ENCODE assay signal across 9 mouse cellular contexts in the genomic region with DNA sequence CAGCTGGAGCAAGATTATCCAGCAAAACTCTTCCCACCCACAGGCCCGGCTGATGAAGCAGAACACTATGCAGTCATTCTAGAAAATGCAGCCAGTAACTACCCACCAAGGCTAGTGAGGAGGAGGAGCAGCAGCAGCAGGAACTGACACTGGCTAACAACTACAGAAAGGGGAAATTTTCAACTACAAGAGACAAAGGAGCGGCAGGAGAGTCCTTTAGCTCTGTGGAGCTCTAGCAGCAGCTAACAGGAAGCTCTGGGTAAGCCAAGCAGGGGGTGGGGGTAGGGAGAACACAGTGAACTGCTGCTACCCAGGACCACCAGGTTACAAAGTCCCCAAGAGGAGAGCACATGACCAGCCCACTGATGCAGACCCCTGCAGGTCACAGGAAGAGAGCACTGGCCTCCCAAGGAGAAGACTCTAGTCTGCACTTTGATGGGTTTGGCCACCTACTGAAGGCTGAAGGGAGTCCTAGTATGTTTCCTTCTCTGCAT. TPM values are rescaled to one million over a fixed set of nuclear protein-coding genes. Genes with fewer than 3 reads are reported as not detected.
DNase-seq lines count a peak whose midpoint lies in the region; ATAC-seq lines count a peak whose summit lies in the region.
"Had no signal": no experiment of that assay in that cellular context is flagged by ENCODE, and none has a peak within 500 bp of the region (broad histone marks: within the 10 kb centered on the region; RNA-seq: fewer than 3 reads in every experiment).

No protein-coding gene starts in this region.

- H3K27ac ChIP-seq in forebrain, embryonic 13.5 days = peak overlapping the region; percentile 36; the same call in 1 of the 2 replicates
- H3K27ac ChIP-seq in forebrain, embryonic 15.5 days (replicated peaks) = no peak overlapping the region
- peak overlapping the region; percentile 57 for H3K27ac ChIP-seq in hindbrain, embryonic 10.5 days

- peaks cover 42% of the 10 kb centered on the region for H3K4me1 ChIP-seq in forebrain, embryonic 13.5 days
- peaks cover 24% of the 10 kb centered on the region for H3K4me1 ChIP-seq in forebrain, embryonic 15.5 days
- H3K4me1 ChIP-seq in hindbrain, embryonic 10.5 days (replicated peaks) = peaks cover 51% of the 10 kb centered on the region

- no peaks in the 10 kb centered on the region for H3K36me3 ChIP-seq in forebrain, embryonic 13.5 days (ENCODE audit: poor library complexity, severe bottlenecking)
- no peaks in the 10 kb centered on the region for H3K36me3 ChIP-seq in forebrain, embryonic 15.5 days
- H3K36me3 ChIP-seq in hindbrain, embryonic 10.5 days = 0 out of 2 replicates have a peak, but pooled peaks cover 4% of the 10 kb centered on the region

- no peaks in the 10 kb centered on the region for H3K27me3 ChIP-seq in forebrain, embryonic 13.5 days
- no peaks in the 10 kb centered on the region for H3K27me3 ChIP-seq in forebrain, embryonic 15.5 days
- no peaks in the 10 kb centered on the region for H3K27me3 ChIP-seq in hindbrain, embryonic 10.5 days (ENCODE audit: insufficient read depth, poor library complexity, severe bottlenecking)

- no peaks in the 10 kb centered on the region for H3K9me3 ChIP-seq in forebrain, embryonic 13.5 days (replicated peaks)
- H3K9me3 ChIP-seq in forebrain, embryonic 15.5 days = no peaks in the 10 kb centered on the region
- H3K9me3 ChIP-seq in hindbrain, embryonic 10.5 days = no peaks in the 10 kb centered on the region

- H3K4me2 ChIP-seq in forebrain, embryonic 13.5 days = no peak overlapping the region
- H3K4me2 ChIP-seq in forebrain, embryonic 15.5 days (replicated peaks) = no peak overlapping the region

- ATAC-seq in forebrain, embryonic 13.5 days = no peak
- ATAC-seq in forebrain, embryonic 15.5 days (replicated peaks) = no peak

- WGBS in forebrain, embryonic 13.5 days = 19% methylated on average over 2 of the region's 2 CpGs
- 12% methylated on average over 2 of the region's 2 CpGs for WGBS in forebrain, embryonic 15.5 days
- 6% methylated on average over 2 of the region's 2 CpGs for WGBS in hindbrain, embryonic 10.5 days

- H3K4me3 ChIP-seq in forebrain, embryonic 13.5 days = no peak overlapping the region
- H3K4me3 ChIP-seq in forebrain, embryonic 15.5 days = no peak overlapping the region
- no peak overlapping the region for H3K4me3 ChIP-seq in hindbrain, embryonic 10.5 days

- no peak overlapping the region; the same call in 1 of the 2 replicates for H3K9ac ChIP-seq in forebrain, embryonic 13.5 days
- H3K9ac ChIP-seq in forebrain, embryonic 15.5 days (replicated peaks) = no peak overlapping the region

- peak; percentile 61 to 69 for DNase-seq in right cerebral cortex, adult 2 months (ENCODE audit: low spot score in 2 of 2)
- DNase-seq in right cerebral cortex, postnatal 14 days = no peak
- peak; percentile 16 for DNase-seq in hindbrain, embryonic 10.5 days (ENCODE audit: low spot score)
- peak; percentile 75 for DNase-seq in naive thymus-derived CD4-positive, alpha-beta T cell, adult 2 months (ENCODE audit: low read depth)
- DNase-seq in gastrocnemius, adult 8-10 months (ENCODE audit: low spot score in 2 of 2) = no peak
- DNase-seq in spleen, adult 12 weeks (ENCODE audit: low spot score) = no peak

RNA-seq across cellular contexts. Expression of gene A730071L15Rik, which starts 21.1 kb away (rescaled TPM):
- 0.69 and 0.79 TPM in 2 replicates for polyA plus RNA-seq in forebrain, embryonic 13.5 days (2015; fragmentation: Nextera tagmentation; extraction: Ambion mirVana)
- 0.52 and 0.82 TPM in 2 replicates for polyA plus RNA-seq in forebrain, embryonic 15.5 days (2015; fragmentation: Nextera tagmentation; extraction: Ambion mirVana)
- polyA plus RNA-seq in hindbrain, embryonic 10.5 days (2016; fragmentation: Nextera tagmentation; extraction: Ambion mirVana) = 0.41 and 0.54 TPM in 2 replicates
- total RNA-seq in gastrocnemius, adult 8-10 months (2022) = not detected
- total RNA-seq: heart, adult 18-20 months had no signal

RNA-seq across cellular contexts. Expression of gene Nudcd3, which starts 21.5 kb away (rescaled TPM):
- 57.0 and 65.3 TPM in 2 replicates for polyA plus RNA-seq in forebrain, embryonic 13.5 days (2015; fragmentation: Nextera tagmentation; extraction: Ambion mirVana)
- polyA plus RNA-seq in forebrain, embryonic 15.5 days (2015; fragmentation: Nextera tagmentation; extraction: Ambion mirVana) = 73.3 and 74.4 TPM in 2 replicates
- polyA plus RNA-seq in hindbrain, embryonic 10.5 days (2016; fragmentation: Nextera tagmentation; extraction: Ambion mirVana) = 45.1 and 49.0 TPM in 2 replicates
- total RNA-seq in gastrocnemius, adult 8-10 months (2022) = 10 to 100 TPM; 70.9 to 77.9 (median 76.1) TPM

RNA-seq across cellular contexts. Expression of gene Npc1l1, which starts 51.2 kb away (rescaled TPM):
- 0.04 and 0.05 TPM in 2 replicates for polyA plus RNA-seq in forebrain, embryonic 13.5 days (2015; fragmentation: Nextera tagmentation; extraction: Ambion mirVana)
- 0.04 TPM in 1 of 2 replicates, not detected in the other for polyA plus RNA-seq in forebrain, embryonic 15.5 days (2015; fragmentation: Nextera tagmentation; extraction: Ambion mirVana)
- 0.04 TPM in 1 of 2 replicates, not detected in the other for polyA plus RNA-seq in hindbrain, embryonic 10.5 days (2016; fragmentation: Nextera tagmentation; extraction: Ambion mirVana)
- total RNA-seq in gastrocnemius, adult 8-10 months (2022) = under 1 TPM in 3 of 4 experiments, not detected in 1; 0.07 to 0.32 (median 0.12) TPM
- total RNA-seq: heart, adult 18-20 months had no signal

Comparison
In these comparisons a context has a peak if more than half of its experiments do, and no peak if none do; other contexts are left out.
1. DNase-seq: peak in right cerebral cortex, adult 2 months (2 of 2), hindbrain, embryonic 10.5 days (single experiment) and naive thymus-derived CD4-positive, alpha-beta T cell, adult 2 months (single experiment); none in right cerebral cortex, postnatal 14 days (single experiment), gastrocnemius, adult 8-10 months (0 of 2) and spleen, adult 12 weeks (single experiment).